Mouse (Mus musculus) frontal cortex, postnatal 10 days (tissue): Measurements from ENCODE around the gene Brsk1.

Experiments
- DNase-seq, 2 experiments: peaks; one replicate each; pipeline ENCODE4 v3.0.0; 2022; ENCODE audit warnings: low spot score in 2 of 2, mixed read lengths in 1 of 2

Brsk1 gene

DNA sequence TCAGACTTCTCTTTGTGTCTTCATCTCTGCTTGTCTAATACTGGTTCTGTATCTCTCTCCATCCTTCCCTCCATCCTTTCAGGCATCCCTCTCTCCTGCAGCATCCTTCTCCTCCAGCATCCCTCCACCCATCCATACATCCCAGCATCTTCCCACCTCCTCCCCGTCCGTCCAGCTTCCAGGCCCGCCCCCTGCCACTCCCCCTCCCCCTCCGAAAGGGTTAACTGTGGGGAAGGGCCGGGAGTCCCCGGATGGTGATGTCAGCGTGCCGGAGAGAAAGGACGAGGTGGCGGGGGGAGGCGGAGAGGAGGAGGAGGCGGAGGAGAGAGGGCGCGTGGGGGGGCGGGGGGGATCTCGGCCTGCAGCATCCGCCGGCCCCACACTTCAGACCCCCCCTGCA, at the start of gene Brsk1:
Brsk1 (plus strand) TSS at position 218 of the 400 bp plus-strand sequence.
- peak; percentile 85 to 87 for DNase-seq

DNA sequence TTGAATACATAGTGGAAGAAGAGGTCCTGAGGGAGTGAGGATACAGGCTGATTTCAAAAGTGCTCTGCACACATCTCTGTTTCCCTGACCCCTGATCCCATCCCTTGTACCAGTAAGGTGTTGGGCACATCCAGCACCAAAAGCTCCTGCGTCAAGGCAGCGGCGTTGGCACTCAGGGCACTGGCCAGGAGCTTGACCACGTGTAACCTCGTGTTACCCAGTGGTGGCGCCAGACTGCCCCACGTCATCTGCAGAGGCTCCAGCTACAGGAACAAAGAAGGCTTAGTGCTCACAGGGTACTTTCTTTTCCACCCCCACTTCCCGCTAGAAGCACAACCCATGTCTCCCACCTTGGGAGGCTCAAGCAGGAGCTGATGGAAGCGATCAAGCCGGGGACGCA, 49.2 kb upstream of the Brsk1 start:
- no peak for DNase-seq

DNA sequence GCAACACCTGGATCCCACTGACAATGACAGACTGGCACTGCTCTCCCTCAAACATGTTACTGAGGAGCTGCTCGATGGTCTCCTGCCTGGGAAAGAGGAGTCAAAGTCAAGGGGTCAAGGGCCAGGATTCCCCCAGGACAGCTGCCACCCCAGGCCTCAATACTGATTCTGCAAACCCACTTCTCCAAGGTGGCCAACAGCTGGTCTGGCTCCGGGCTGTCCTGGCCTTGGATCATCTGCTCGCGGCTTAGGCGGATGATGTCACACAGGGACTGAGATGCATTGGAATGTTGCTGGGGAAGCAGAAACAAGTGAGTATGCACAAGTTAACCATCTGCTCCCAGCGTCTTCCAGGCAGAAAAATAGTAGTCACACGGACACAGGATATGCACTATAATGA, 48.4 kb upstream of the Brsk1 start:
- no peak for DNase-seq

DNA sequence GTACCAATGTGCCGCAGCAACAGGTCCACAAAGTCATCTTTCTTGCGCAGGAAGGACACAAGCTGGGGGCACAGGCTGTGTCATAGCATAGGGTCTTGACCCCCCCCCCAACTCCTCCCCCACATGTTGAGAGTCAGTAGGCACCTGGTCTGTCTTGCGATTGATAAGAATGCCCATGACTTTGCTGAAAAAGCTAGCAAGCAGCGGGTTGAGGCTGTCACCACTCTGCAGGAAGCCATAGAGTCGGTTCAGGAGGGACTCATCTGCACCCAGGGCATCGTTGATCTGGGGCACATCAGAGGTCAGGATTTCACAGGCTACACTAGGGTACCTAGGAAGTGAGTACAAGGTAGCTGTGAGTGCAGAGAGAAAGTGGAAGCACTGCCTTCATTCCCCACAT, 47.2 kb upstream of the Brsk1 start:
- DNase-seq = no peak

DNA sequence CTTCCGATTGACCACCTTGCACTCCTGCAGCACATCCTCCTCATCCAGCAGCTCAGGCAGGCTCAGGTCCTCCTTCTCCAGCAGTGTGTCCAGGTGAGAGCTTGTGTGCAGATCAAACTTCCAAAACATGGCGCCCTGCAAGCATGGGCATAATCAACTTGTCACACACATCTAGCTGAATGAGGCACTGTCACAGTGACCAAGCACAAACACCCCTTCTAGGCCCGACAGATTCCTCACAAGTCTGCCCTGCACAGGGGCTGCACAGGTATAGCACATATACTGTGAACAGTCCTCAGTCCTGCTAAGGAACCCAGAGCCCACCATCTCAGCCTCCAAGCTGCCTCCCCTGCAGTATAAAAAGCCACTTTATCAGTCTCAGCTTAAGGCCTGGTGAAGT, 43.6 kb upstream of the Brsk1 start:
- no peak for DNase-seq

DNA sequence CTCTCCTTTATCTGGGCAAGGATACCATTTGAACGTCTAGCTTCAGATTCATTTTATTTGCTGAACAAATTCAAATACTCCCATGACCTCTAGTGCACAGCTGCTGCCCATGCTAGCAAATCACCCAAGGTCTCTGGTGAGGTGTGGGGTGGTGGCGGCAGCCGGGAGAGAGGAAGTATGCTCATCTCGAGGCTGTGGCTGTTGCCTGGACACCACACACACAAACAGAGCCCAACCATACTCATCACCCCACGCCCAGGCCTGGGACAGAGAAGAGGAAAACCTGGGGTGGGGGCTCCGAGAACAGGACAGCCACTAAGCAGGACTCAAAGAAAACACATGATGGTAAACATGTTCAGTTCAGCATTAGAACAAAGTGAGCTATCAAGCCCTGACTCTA, 43.1 kb upstream of the Brsk1 start:
- DNase-seq = no peak

DNA sequence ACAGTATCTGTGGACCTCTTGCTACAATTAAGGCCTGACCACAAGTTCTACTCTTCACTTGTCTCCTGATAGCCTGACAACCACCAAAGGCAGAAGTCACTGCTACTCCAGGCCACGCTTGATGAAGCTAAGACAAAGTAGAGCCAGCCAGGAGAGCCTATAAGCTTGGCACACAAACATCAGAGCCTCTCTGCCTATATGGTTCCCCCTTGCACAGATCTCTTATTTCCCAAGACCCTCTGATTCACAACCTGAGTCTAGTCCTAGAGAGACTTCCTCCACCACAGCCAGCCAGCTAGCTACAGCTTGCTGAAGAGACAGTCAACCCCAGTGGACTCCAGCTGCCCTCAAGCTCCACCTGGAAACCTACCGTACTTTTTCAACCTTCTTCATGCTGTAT, 42.4 kb upstream of the Brsk1 start:
- DNase-seq = no peak

DNA sequence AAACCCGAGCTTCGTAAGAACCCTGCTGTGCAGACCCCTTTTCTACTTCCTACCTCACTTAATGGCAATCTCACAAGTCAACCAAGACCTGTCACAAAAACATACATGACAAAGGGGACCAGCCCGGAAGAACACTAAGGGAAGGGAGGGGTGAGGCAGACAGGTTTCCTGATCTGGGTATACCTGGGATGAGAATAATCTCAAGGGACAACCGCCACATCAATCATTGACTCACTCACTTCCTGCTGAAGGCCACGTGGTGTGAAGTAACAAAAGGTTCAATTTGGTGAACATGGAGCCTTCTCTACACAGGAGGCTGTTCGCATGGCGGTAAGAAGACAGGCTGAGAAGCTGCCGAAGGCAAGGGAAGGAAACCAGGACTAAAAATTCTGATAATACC, 38.8 kb upstream of the Brsk1 start:
- DNase-seq = no peak

DNA sequence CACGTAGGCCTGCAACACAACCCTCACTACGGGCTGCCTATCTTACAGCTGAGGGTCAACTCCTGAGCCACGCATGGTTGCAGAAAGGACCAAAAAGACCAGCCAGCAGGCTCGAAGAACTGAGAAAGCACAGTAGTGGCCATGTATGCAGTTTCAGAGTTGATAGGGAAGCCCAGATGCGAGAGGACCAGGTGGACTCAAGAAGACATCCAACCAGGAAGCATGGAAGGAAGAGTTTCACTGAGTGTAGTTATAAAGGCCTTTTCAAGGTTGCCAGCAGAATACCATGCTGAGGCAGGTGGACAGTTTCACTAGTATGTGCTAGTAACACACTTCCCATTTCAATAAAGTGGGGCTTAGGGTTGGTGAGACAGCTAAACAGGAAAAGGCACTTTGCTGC, 37.7 kb upstream of the Brsk1 start:
- no peak for DNase-seq

DNA sequence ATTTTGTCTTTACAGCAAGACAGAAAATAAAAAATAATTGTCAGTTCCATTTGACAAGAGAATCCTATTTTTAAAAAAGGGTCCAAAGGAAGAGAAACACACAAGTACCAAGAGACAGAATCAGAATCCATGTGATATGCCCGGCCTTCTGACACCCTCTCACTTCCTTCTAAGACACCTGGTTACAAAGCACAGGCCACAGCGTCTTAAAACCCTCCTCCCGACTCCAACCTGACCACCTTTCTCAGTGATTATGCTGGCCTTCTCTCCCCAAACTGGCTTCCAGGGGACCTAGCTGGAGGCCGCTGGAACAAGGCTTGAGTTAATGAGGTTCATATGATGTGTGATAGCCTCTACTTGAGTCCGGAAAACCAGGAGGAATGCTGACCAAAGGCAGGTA, 37.1 kb upstream of the Brsk1 start:
- DNase-seq = no peak

DNA sequence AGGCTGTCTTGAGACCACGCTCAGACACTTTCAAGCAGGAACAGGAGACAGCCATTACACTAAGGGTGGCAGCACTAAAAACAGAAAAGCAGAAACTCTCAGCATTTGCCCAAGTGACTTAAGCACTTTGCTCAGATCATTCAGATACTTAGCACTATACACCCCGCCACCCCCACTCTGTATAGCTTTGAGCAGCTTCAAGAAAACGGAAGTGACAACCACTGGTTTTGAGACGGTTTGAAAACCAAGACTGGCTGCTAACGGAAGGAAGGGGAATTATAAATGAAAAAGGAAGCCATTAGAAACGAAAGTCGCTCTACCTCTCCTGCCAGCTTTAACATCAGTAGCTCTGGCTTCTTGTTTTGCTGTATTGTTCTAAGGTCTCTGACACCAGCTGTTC, 36.6 kb upstream of the Brsk1 start:
- DNase-seq = peak in 1 of 2 experiments; percentile 42

DNA sequence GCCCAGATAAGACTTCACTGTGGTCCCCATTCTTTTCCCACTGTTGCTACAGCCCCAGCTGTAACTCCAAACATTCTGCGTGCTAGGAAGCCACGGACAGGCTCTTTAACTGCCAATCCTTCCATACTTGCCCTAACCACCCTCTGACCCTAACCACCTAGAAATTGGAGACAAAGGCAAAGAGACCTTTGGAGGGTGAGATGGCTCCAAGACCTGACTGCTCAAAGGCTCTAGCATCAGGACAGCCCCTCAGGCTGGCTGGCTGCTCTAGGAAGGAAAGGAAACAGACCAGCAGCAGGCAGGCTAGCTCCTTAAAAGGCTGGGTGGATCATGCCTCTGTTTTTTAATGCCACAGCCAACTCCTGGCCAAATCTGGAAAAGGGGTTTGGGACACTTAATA, 36.2 kb upstream of the Brsk1 start:
- no peak for DNase-seq

DNA sequence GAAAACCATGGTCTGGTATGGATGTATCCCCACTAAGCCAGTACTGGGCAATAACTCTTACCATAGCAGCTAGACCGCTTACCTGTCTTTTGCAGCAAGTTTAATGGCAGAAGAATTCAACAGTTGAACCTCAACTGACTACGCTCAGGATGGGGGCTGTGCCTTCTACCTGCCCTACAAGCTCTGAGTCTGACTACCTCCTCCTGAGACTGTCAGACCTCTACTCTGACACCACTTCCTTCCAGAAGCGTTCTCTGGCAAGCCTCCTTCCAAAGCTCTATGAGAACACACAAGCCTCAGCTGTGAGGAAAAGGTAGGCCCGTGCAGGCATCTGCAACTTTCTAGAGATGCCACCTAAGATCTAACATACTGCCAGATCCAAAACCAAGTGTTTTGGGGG, 35.0 kb upstream of the Brsk1 start:
- DNase-seq = no peak

DNA sequence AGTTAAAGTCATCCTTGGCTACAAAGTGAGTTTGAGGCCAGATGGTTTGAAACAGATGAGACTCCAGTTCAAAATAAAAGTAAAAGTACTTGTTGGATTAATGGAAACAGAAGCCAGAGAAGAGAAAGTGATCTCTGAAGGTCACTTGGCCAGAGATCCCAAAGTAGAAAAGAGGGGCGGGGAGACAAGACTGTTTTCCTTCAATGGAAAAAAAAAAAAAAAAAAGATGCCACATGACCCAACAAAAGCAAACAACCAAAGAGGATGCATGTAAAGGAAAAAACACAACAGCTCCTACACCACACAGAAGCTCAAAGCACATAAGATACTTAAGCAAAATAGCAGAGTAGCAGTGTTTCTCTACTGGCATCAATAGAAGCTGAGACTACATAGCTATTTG, 34.5 kb upstream of the Brsk1 start:
- no peak for DNase-seq

DNA sequence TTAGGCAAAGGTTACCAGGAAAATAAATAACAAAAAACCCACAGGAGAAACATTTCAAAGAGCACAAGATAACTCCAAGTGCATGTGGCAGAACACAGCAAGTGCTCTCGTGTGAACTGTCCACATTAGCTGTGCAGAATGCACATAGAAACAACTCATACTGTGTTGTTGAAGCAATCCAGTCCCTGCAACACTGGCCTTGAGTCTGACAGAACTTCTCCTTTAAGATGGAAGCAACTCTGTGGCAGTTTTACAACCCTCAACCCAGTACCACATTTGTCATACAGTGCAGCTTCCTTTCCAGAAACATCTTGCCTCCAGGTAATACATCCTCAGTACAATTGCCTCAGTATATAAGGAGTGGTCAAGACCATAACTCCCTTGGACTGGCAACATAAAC, 33.6 kb upstream of the Brsk1 start:
- no peak for DNase-seq

DNA sequence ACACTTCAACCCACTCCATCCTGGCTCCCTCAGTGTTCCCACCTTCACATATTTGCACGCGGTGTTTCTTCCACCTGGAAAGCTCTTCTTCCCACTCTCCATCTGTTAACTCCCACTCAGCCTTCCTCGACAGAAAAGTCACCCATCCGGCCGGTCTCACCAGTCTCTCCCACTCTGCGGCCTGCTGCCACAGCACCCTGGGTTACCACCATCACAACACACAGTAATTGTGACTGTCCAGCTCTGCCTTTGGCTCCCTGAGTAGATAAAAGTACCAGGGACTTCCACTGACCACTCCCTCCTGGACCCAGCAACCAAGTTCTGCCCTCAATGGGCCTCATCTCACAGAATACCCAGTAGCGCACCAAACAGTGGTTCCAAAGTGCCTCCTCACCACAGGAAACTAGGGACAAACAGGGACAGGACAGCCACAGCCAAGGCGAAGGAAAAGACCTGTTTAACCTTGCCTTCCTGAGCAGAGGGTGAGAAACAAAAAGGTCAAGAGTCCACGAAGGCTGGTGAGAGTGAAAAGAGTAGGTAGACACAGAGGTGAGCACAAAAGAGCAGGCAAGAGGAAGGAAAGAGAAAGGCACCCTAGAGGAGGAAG, 32.8 kb upstream of the Brsk1 start:
- DNase-seq = no peak

DNA sequence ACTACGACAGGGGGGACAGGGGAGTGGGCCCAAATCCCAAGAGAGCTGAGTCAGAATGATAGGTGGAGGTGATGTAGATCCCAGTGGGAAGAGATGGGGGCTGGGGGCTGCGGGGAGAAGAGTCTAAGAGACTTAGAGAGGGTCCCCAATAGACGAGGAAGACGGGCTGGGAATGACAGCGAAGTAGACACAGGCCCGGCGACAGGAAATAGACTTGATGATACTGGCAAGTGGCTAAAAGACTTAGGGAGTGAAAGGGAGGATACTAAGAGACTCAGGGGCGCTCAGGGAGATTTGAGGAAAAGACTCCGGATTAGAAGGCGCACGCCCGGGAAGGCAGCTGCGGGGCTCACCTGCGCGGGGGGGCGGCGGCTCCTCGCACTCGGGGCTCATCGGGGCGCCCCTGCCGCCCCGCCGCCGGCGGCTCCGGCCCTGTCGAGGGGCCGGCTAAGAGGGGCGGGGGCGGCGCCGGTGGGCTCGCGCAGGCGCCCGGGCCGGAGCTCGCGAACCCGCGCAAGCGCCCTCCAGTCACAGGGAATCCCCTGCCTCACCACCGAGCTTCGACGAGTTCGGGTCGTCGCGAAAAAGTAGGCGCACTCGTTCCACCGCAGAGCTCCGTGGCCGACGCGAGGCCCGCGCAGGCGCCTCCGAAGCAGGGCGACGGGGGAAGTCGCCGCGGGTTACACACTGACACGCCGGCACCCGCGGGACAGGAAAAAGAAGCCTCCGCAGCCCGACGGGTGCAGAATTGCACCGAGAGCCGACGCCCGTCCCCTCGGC, 32.1 kb upstream of the Brsk1 start:
- DNase-seq = no peak

DNA sequence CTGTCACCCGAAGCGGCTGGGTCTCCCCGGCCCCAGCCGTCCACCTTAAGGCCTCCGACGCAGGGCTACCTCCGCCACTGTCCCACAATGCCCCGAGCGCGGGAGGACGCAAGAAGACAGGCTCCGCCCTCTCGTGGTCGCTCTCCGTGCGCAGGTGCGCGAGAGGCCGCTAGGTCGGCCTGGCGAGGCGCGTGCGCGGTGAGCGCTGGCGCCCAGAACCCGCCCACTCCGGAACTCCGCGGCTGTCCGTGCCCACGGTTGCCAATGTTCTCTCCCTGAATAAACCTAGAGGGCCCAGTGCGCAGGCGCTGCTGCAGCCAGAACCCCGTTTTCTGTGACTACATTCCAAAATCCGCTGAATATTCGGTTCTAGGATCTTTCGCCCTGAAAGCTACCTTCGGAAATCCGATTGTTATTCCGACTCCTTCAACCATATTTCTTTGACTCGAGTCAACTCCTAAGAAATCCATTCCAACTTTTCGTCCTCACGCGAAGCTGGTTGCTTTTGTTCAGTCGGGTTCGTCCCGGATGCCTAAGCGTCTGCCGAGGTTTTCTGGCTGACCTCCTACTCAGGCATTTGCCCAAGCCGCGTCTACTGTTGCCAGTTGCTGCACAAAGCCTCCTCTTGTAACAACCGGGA, 31.4 kb upstream of the Brsk1 start, which contains the start of gene Ppp6r1:
Ppp6r1 (minus strand) TSS at position 108 of the 640 bp plus-strand sequence.
- DNase-seq = peak; percentile 95 to 97

DNA sequence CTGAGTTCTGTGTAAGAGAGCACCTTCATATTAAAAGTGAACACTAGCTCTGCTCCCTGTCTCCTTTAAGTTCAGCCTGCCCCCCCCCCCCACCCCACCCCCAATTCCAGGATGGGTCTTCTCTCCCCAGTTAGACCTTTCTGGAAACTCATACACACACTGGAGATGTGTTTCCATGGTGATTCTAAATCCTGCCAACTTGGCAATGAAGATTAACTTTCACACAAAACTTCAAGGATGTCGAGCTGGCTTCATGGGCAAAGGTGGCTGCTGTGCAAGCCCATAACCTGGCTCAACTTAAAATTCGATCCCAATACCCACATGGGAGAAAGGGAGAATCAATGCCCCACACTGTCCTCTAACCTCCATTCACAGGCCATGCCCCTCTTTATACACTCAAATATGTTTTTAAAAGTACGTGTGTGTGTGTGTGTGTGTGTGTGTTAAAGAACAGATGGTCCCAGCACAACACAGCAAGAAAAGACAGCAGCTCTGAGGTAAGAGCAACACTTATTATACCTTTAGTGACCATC, 30.4 kb upstream of the Brsk1 start:
- no peak for DNase-seq

DNA sequence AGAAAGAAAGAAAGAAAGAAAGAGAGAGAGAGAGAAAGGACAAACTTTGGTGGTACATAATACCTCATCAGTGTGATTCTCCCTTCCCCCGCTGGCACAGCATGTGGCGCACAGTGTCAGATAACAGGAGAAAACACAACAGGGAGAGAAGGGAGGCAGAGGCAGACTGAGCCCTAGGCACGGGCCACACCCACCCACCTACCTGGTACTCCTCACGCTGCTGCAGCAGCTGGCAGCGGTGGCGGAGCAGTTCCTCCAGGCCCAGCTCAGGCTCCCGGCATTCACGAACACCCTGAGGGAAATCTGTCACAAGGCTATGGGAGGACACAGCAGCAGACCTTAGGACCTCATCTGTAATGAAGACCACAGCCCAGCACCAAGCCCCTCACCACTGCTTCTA, 27.2 kb upstream of the Brsk1 start:
- no peak for DNase-seq

DNA sequence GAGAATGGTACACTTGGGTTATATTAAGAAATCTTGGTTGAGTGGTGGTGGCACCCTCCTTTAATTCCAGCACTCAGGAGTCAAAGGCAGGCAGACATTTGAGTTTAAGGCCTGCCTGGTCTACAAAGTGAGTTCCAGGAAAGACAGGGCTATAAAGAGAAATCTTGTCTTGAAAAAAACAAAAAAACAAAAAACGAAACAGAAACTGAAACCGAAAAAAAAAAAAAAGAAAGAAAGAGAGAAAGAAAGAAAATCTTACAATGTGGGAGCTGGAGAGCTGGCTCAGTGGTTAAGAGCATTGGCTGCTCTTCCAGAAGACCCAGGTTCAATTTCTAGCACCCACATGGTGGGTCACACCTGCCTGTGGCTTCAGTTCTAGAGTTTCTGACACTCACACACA, 26.7 kb upstream of the Brsk1 start:
- DNase-seq = no peak

DNA sequence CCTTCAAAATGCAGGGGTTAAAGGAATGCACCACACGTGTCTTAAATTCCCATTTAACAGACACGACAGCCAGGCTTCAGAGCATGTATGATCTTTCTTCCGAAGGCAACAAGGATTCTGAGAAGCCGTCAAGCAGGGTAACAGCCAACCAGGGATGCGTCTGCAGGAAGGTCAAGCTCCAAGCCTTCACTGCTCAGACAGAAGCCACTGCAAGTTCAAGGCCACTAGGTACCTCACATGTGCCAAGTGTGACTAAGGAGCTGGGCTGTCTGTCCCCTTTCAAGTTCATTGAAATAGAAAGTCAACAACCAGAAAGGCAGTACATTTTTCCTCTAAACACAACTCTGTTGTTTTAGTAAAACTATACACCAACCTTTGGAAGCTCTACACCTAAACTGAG, 23.5 kb upstream of the Brsk1 start:
- no peak for DNase-seq

DNA sequence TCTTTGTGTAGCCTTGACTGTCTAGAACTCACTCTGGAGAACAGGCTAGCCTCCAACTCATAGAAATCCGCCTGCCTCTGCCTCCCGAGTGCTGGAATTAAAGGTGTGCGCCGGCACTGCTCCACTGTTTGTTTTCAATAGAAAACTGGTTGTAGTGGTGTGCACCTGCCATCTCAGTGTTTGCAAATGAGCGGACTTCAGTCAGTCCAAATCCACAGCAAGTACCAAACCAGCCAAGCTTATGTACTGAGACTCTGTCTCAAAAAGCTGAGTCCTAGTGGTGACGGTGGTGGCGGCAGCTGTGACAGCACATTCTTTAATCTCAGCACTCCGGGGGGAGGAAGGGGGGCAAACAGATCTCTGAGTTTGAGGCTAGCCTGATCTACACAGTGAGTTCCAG, 21.9 kb upstream of the Brsk1 start:
- no peak for DNase-seq
